In the genomic region with DNA sequence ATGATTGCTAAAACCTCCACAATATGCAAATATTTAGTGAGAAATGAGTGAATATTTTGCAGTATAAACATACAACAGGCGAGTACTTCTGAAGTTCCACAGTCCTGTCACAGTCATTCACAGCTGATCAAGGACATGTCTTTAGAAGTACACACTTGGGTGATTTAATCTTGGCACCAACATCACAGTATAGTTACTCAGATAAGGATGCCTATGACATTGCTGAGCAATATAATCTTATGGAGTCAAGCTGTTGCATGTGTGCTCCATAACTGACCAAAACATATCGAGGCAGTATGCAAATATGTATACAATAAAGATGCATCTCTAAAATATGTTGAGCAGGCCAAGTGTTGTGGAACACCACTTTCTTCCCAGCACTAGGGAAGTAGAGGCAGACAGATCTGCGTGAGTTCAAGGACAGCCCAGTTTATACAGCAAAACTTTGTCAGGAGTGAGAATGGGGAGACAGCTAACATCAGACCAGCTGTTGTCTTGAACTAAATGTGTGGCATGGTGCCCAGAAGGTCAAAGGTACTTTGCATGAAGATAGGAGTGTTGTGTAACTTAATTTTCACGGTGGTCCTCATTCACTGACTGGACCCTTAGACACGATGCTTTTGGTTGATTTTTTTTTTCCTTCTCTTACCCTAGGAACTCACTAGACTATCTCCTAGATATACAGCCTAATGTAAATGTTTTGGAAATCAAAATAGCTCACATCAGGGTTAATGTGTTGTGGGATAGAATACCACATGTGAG, we compare ENCODE assay signal across 18 mouse cellular contexts.
DNase-seq lines count a peak whose midpoint lies in the region; ATAC-seq and TF ChIP-seq lines count a peak whose summit lies in the region.
"Had no signal": no experiment of that assay in that cellular context is flagged by ENCODE, and none has a peak within 500 bp of the region (broad histone marks: within the 10 kb centered on the region; RNA-seq: fewer than 3 reads in every experiment).

No protein-coding gene starts in this region.

- TF ChIP-seq CTCF in lung, embryonic 14.5 days (IDR thresholded peaks at IDR 0.05; ENCODE audit: low read depth), result no peak
- TF ChIP-seq CTCF in lung, adult 2 months (IDR thresholded peaks at IDR 0.05; ENCODE audit: insufficient read depth, low read length), result no peak

- no peaks in the 10 kb centered on the region for H3K27me3 ChIP-seq in heart, embryonic 11.5 days (ENCODE audit: control insufficient read depth, insufficient read depth, low read length)
- H3K27me3 ChIP-seq in lung, embryonic 14.5 days (ENCODE audit: insufficient read depth, low read length), result no peaks in the 10 kb centered on the region
- no peaks in the 10 kb centered on the region for H3K27me3 ChIP-seq in forebrain, embryonic 13.5 days
- H3K27me3 ChIP-seq: forebrain, embryonic 12.5 days; liver, embryonic 12.5 days had no signal

- H3K9me3 ChIP-seq in heart, embryonic 11.5 days (replicated peaks; ENCODE audit: control insufficient read depth, low read length), result no peaks in the 10 kb centered on the region; the same call in 1 of the 2 replicates
- H3K9me3 ChIP-seq in lung, embryonic 14.5 days (ENCODE audit: low read depth, low read length), result no peaks in the 10 kb centered on the region
- H3K9me3 ChIP-seq in forebrain, embryonic 13.5 days (replicated peaks), result 0 out of 2 replicates have a peak, but pooled peaks cover 3% of the 10 kb centered on the region
- H3K9me3 ChIP-seq: embryonic facial prominence, embryonic 15.5 days; forebrain, embryonic 12.5 days; hindbrain, embryonic 10.5 days; liver, embryonic 12.5 days had no signal

- H3K4me2 ChIP-seq in heart, embryonic 11.5 days, result no peak overlapping the region
- no peak overlapping the region for H3K4me2 ChIP-seq in lung, embryonic 14.5 days
- no peak overlapping the region for H3K4me2 ChIP-seq in forebrain, embryonic 13.5 days
- H3K4me2 ChIP-seq: embryonic facial prominence, embryonic 15.5 days; forebrain, embryonic 12.5 days; liver, embryonic 12.5 days had no signal

- intact Hi-C loops in heart, postnatal 14 days (cut with DNase I), result no loop called here

- H3K9ac ChIP-seq in heart, embryonic 11.5 days (ENCODE audit: low read depth, low read length), result no peak overlapping the region
- H3K9ac ChIP-seq in lung, embryonic 14.5 days, result no peak overlapping the region
- H3K9ac ChIP-seq in forebrain, embryonic 13.5 days, result no peak overlapping the region
- H3K9ac ChIP-seq: embryonic facial prominence, embryonic 15.5 days; forebrain, embryonic 12.5 days; liver, embryonic 12.5 days had no signal

- WGBS in heart, embryonic 11.5 days (ENCODE audit: insufficient replicate concordance), result 65% methylated on average over 5 of the region's 5 CpGs
- WGBS in lung, embryonic 14.5 days, result 33% methylated on average over 5 of the region's 5 CpGs
- 55% methylated on average over 5 of the region's 5 CpGs for WGBS in lung, adult 2 months
- WGBS in forebrain, embryonic 13.5 days, result 82% methylated on average over 5 of the region's 5 CpGs

- H3K4me1 ChIP-seq in heart, embryonic 11.5 days (ENCODE audit: control insufficient read depth, insufficient read depth, low read length), result no peaks in the 10 kb centered on the region
- no peaks in the 10 kb centered on the region for H3K4me1 ChIP-seq in lung, embryonic 14.5 days (ENCODE audit: insufficient read depth)
- H3K4me1 ChIP-seq in lung, adult 2 months (ENCODE audit: control insufficient read depth, insufficient read depth, low read length), result no peaks in the 10 kb centered on the region
- H3K4me1 ChIP-seq in forebrain, embryonic 13.5 days, result 0 out of 2 replicates have a peak, but pooled peaks cover 4% of the 10 kb centered on the region
- H3K4me1 ChIP-seq: liver, embryonic 12.5 days had no signal

- DNase-seq in heart, postnatal 14 days, result peak; percentile 12 to 22
- peak; percentile 96 for DNase-seq in lung, embryonic 14.5 days
- no peak for DNase-seq in lung, adult 2 months
- peak; percentile 15 to 30 for DNase-seq in kidney, postnatal 4 days
- no peak for DNase-seq in embryo, embryonic 10.5 days (ENCODE audit: low spot score)
- DNase-seq: B cell, adult 2 months; cerebellum, adult 9-10 months; gastrocnemius, postnatal 25 days; midbrain, embryonic 14.5 days; right cerebral cortex, adult 18-20 months; thymus, postnatal 4 days had no signal

- no peak overlapping the region for H3K4me3 ChIP-seq in heart, embryonic 11.5 days (ENCODE audit: low read depth, low read length)
- H3K4me3 ChIP-seq in lung, embryonic 14.5 days (ENCODE audit: low read depth, low read length), result no peak overlapping the region
- no peak overlapping the region for H3K4me3 ChIP-seq in lung, adult 2 months (replicated peaks; ENCODE audit: extremely low read depth, low read depth, low read length)
- H3K4me3 ChIP-seq in forebrain, embryonic 13.5 days, result no peak overlapping the region
- H3K4me3 ChIP-seq: embryonic facial prominence, embryonic 15.5 days; forebrain, embryonic 12.5 days; hindbrain, embryonic 10.5 days; liver, embryonic 12.5 days had no signal

- no peaks in the 10 kb centered on the region for H3K36me3 ChIP-seq in heart, embryonic 11.5 days (ENCODE audit: control insufficient read depth, insufficient read depth, low read length)
- no peaks in the 10 kb centered on the region for H3K36me3 ChIP-seq in lung, embryonic 14.5 days (ENCODE audit: insufficient read depth)
- no peaks in the 10 kb centered on the region for H3K36me3 ChIP-seq in forebrain, embryonic 13.5 days (ENCODE audit: poor library complexity, severe bottlenecking)
- H3K36me3 ChIP-seq: embryonic facial prominence, embryonic 15.5 days; forebrain, embryonic 12.5 days; hindbrain, embryonic 10.5 days; liver, embryonic 12.5 days had no signal

- no peak overlapping the region for H3K27ac ChIP-seq in heart, embryonic 11.5 days (ENCODE audit: low read depth, low read length)
- peak overlapping the region; percentile 51 for H3K27ac ChIP-seq in lung, embryonic 14.5 days (ENCODE audit: low read depth)
- H3K27ac ChIP-seq in forebrain, embryonic 13.5 days, result no peak overlapping the region
- H3K27ac ChIP-seq: embryonic facial prominence, embryonic 15.5 days; forebrain, embryonic 12.5 days; hindbrain, embryonic 10.5 days; liver, embryonic 12.5 days had no signal

- TF ChIP-seq POLR2A in lung, adult 2 months (IDR thresholded peaks at IDR 0.05; ENCODE audit: borderline replicate concordance, extremely low read depth, low read depth, low read length), result no peak

- no peak for ATAC-seq in heart, embryonic 11.5 days (replicated peaks; ENCODE audit: insufficient number of reproducible peaks, low FRiP score, low TSS enrichment)
- peak; percentile 91 for ATAC-seq in lung, embryonic 14.5 days (ENCODE audit: insufficient read depth)
- ATAC-seq in forebrain, embryonic 13.5 days, result no peak
- ATAC-seq: liver, embryonic 12.5 days; Patski had no signal

Comparison
In these comparisons a context has a peak if more than half of its experiments do, and no peak if none do; other contexts are left out.
1. DNase-seq: peak in heart, postnatal 14 days (2 of 2), lung, embryonic 14.5 days (single experiment) and kidney, postnatal 4 days (2 of 2); none in lung, adult 2 months (single experiment) and embryo, embryonic 10.5 days (single experiment).